Mouse (Mus musculus) G1E (cell line): ENCODE measurements around the gene Fhdc1. TPM values are rescaled to one million over a fixed set of nuclear protein-coding genes. Genes with fewer than 3 reads are reported as not detected.
A peak's percentile ranks its signal among the peaks of the same experiment; 100 is the strongest.

Source experiments
- ATAC-seq: 2 replicates; pipeline ENCODE4 v1.8.0; 2016; ENCODE audit warnings: mild to moderate bottlenecking; ENCODE audit not compliant: insufficient number of reproducible peaks, poor library complexity, low FRiP score, severe bottlenecking; ENCODE audit errors: extremely low read depth
- DNase-seq: peaks from one replicate; pipeline ENCODE4 v3.0.0; 2012; ENCODE audit warnings: low spot score
- H3K27me3 ChIP-seq: 2 replicates; pipeline ENCODE4 v1.6.1; 2012; ENCODE audit warnings: mild to moderate bottlenecking, low read length, inconsistent platforms; ENCODE audit not compliant: insufficient read depth
- H3K36me3 ChIP-seq: replicated peaks from 2 replicates; pipeline ENCODE3; 2012; ENCODE audit warnings: mild to moderate bottlenecking, inconsistent platforms
- H3K4me1 ChIP-seq: 2 replicates; pipeline ENCODE4 v1.6.1; 2012; ENCODE audit warnings: low read depth, low read length, inconsistent platforms, mixed read lengths; ENCODE audit not compliant: insufficient read depth
- H3K4me3 ChIP-seq: 2 replicates; pipeline ENCODE4 v1.5.1; 2012; ENCODE audit warnings: low read depth, mild to moderate bottlenecking, inconsistent platforms, low read length, moderate library complexity, mixed read lengths
- H3K9me3 ChIP-seq: replicated peaks from 2 replicates; pipeline ENCODE4 v1.6.1; 2012; ENCODE audit warnings: inconsistent platforms
- CTCF ChIP-seq: IDR thresholded peaks from 2 replicates; pipeline ENCODE4 v1.5.1; 2012; ENCODE audit warnings: low read depth, low read length, inconsistent platforms, mixed read lengths
- GATA1 ChIP-seq: IDR thresholded peaks from 2 replicates; pipeline ENCODE4 v1.6.1; 2012; ENCODE audit warnings: borderline replicate concordance, low read length, inconsistent platforms, mixed read lengths
- GATA2 ChIP-seq: IDR thresholded peaks from 2 replicates; pipeline ENCODE4 v1.6.1; 2012; ENCODE audit warnings: low read depth, low read length, inconsistent platforms, borderline replicate concordance
- POLR2AphosphoS5 ChIP-seq: IDR thresholded peaks from 2 replicates; pipeline ENCODE4 v1.6.1; 2012; ENCODE audit warnings: low read depth, low read length, inconsistent platforms; ENCODE audit not compliant: insufficient replicate concordance
- TAL1 ChIP-seq: conservative IDR thresholded peaks from 2 replicates; pipeline ENCODE4 v1.6.1; 2012; ENCODE audit warnings: low read depth, low read length, inconsistent platforms, mixed read lengths
- polyA plus RNA-seq: library from polyadenylated mRNA; stranded (reverse); fragments of >175 nt; gene quantifications from 2 replicates; pipeline ENCODE4 v1.2.3, GENCODE M21; 2012
- total RNA-seq, 2 experiments: library from RNA; stranded (forward) in 1 of 2; stranded (reverse) in 1 of 2; fragments of 200-1000 nt in 1 of 2; fragments of >200 nt in 1 of 2; fragmentation: Nextera tagmentation in 1 of 2; gene quantifications; 2 replicates each; pipeline ENCODE4 v1.2.3; 2014 to 2017

Fhdc1 gene
- total and polyA plus RNA-seq, 3 experiments = 1.4 to 97.7 (median 1.8) TPM

DNA sequence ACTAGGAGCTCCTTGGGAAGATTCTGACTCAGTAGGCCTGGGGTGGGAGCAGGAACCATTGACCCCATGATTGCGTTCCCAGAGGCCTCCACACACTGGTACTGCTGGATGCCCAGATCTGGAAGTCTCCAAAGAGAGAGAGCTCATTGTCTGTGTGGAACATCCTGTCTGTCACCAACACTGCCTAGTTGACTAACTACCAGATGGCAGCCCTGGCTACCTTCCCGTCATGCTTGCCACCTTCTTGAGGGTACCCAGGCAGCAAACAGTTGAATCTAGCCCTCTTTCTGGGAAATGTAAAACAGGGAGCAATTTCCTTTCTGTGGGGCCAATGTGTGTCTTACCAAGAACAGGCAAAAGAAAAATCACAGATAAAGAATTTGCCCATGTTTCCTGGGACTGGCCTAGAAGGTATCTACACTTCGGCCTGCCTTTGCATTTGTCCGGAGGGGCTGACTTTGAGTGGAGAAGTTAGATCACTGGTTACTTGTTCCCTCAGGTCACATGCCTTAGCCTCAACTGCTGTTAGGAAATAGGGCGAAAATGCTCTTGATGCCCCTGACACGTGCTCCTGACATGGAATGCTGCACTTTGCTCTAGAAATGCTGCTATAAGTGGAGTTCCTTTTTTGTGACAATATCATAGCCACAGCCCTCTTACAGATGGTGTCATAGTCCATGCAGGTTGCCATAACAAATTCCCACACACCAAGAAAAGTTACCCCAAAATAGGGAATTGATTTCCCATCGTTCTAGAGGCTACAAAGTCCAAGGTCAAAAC is 40.6 kb downstream of the Fhdc1 start:
- no peaks in the 10 kb centered on the region for H3K9me3 ChIP-seq
- no peak overlapping the region for H3K4me3 ChIP-seq
- peaks cover 81% of the 10 kb centered on the region for H3K27me3 ChIP-seq
- no peak for TF ChIP-seq CTCF
- TF ChIP-seq GATA1 = no peak
- no peak for TF ChIP-seq GATA2
- no peak for TF ChIP-seq POLR2AphosphoS5
- TF ChIP-seq TAL1 = no peak
- H3K4me1 ChIP-seq = peaks cover 14% of the 10 kb centered on the region
- ATAC-seq (no peak), DNase-seq (no peak)
- peaks cover 10% of the 10 kb centered on the region for H3K36me3 ChIP-seq

DNA sequence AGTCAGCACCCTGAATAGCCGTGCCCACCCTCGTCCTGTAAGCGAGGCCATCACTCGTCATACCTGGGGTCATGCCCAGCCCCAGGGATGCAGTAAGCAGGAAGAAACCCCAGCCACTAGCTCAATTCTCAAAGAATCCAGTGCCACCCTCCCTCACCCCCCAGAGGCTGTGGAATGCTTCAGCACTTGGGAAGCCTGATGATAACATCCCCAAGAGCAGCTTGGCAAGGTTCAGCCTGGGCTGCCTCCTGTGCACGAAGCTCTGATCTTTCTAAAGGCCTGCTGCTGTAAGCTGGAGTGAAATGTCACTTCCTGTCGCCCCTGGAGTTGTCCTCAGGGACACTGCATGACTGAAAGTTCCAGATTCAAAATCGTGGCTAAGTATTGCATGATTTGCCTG is 41.4 kb downstream of the Fhdc1 start:
- TF ChIP-seq TAL1 (no peak), POLR2AphosphoS5 (no peak), GATA2 (no peak), GATA1 (no peak), CTCF (no peak)
- H3K4me1 ChIP-seq = peaks cover 11% of the 10 kb centered on the region

DNA sequence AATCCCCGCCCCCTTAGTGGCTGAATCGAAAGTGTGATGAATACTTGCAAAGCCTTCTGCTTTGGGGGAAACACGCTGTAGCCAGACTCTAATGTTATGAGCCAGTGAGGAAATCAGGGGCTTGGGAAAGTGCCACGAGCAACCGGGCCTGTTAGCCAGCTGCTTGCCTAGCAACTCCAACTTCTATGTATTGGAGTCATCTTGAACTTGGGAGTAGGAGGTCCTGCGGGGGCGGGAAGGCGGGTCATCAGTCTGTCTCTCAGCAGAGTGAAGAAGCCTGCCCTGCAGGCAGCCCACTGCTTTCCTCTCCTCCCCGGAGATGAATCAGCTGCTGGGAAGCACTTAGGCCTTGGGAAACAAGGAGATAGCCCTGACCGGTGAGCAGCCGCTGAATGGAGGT is 42.1 kb downstream of the Fhdc1 start:
- H3K4me3 ChIP-seq = no peak overlapping the region
- TF ChIP-seq CTCF (no peak), TAL1 (no peak), GATA1 (no peak)
- peaks cover 4% of the 10 kb centered on the region; the same call in 1 of the 2 replicates for H3K4me1 ChIP-seq
- DNase-seq = no peak
- ATAC-seq = no peak
- H3K9me3 ChIP-seq = no peaks in the 10 kb centered on the region
- peaks cover 2% of the 10 kb centered on the region for H3K36me3 ChIP-seq
- H3K27me3 ChIP-seq = peaks cover 88% of the 10 kb centered on the region

More for the DNA sequence above, 41.4 kb downstream of the Fhdc1 start:
- no peak for ATAC-seq
- no peaks in the 10 kb centered on the region for H3K9me3 ChIP-seq
- peaks cover 84% of the 10 kb centered on the region for H3K27me3 ChIP-seq
- DNase-seq = no peak
- peaks cover 4% of the 10 kb centered on the region for H3K36me3 ChIP-seq
- no peak overlapping the region for H3K4me3 ChIP-seq

DNA sequence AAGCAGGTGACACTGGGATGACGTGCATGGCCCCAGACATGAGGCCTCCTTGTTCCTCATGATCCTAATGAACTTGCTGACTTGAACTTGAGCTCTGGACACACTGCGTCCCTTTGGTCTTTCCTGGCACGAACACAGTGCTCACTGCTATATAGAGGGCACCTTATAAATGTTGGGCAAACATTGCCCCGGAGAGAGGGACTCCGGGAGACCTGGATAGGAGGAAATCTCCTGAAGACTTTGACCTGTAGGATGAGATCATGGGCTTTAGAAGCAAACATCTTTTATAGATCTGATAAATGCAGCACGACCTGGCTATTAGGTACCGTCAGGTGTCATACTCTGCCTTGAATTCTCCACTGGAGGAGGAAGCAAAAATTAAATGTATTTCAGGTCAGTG is 43.3 kb downstream of the Fhdc1 start:
- ATAC-seq (no peak), DNase-seq (no peak)
- no peak for TF ChIP-seq TAL1
- no peak for TF ChIP-seq GATA2
- H3K27me3 ChIP-seq = peaks cover 90% of the 10 kb centered on the region
- H3K4me3 ChIP-seq = no peak overlapping the region
- no peaks in the 10 kb centered on the region for H3K36me3 ChIP-seq
- no peaks in the 10 kb centered on the region for H3K9me3 ChIP-seq
- no peaks in the 10 kb centered on the region; the same call in 1 of the 2 replicates for H3K4me1 ChIP-seq

- no peaks in the 10 kb centered on the region for H3K36me3 ChIP-seq
- ATAC-seq = no peak
- H3K4me3 ChIP-seq = no peak overlapping the region
- no peak for TF ChIP-seq GATA2
- no peak for TF ChIP-seq GATA1
- no peak for TF ChIP-seq POLR2AphosphoS5
- H3K9me3 ChIP-seq = no peaks in the 10 kb centered on the region
- peaks cover 2% of the 10 kb centered on the region for H3K4me1 ChIP-seq
- peaks cover 96% of the 10 kb centered on the region for H3K27me3 ChIP-seq
- DNase-seq = peak; percentile 26
Observed at GRCm38 (mm10) chr3:84435288-84436043, 44.8 kb downstream of the Fhdc1 start.

DNA sequence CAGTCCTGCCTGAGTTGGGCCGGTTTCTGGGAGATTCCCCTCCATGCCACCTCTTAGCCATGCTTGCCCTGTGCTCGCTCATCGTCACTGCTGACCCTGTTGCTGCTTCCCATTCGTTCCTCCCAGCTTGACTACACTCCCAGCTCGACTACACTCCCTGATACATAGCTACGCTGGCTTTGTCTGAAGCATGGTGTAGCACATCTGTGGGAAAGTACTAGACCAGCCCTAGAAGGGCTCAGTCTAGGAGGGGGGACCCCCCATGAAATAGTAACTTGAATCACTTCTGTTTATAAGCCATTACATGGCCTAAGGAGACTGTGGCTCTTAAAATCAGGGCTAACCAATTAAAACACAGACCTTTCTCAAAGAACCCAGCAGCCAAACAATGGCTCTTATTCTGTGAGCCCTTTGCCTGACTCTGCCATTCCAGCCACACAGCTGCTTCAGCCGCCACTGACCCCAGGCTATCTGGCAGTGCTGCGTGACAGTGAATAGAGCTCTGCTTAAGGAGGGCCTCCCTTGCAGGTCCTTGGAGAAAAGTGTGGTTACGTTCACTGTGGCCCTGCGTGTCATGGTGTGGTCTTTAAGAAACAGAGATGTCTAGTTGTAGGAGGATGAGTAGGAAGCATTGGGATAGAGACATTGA is 47.3 kb downstream of the Fhdc1 start:
- Histone ChIP-seq H3K27me3 (peaks cover 95% of the 10 kb centered on the region), H3K4me1 (peaks cover 7% of the 10 kb centered on the region), H3K4me3 (no peak overlapping the region), H3K9me3 (no peaks in the 10 kb centered on the region), H3K36me3 (no peaks in the 10 kb centered on the region)
- DNase-seq = no peak
- TF ChIP-seq POLR2AphosphoS5 = no peak
- no peak for TF ChIP-seq TAL1
- TF ChIP-seq GATA1 = no peak
- TF ChIP-seq GATA2 = no peak
- no peak for TF ChIP-seq CTCF
- no peak for ATAC-seq
